Mouse (Mus musculus) midbrain, embryonic 14.5 days (tissue): Measurements from ENCODE around the gene AU018091. TPM values are rescaled to one million over a fixed set of nuclear protein-coding genes. Genes with fewer than 3 reads are reported as not detected.

Source experiments
- microRNA counts: library from miRNA; unstranded; fragments of <30 nt; microRNA quantifications from one replicate; lab custom pipeline; 2016
- microRNA-seq: library from miRNA; unstranded; fragments of <30 nt; microRNA quantifications from one replicate; pipeline ENCODE4, GENCODE M21; 2016
- polyA plus RNA-seq: library from polyadenylated mRNA; unstranded; fragments of >200 nt; fragmentation: Nextera tagmentation; extraction: Ambion mirVana; gene quantifications from 2 replicates; pipeline ENCODE4 v1.2.1, GENCODE M21; 2014

The AU018091 gene
- polyA plus RNA-seq, 1 experiment from 2014 or later: not detected

MicroRNAs within 50 kb of the gene (microRNA counts, 519-probe panel; counts per million panel counts)
- microRNA mmu-miR-290-3p (lab: Ali Mortazavi, UCI): not detected
- microRNA mmu-miR-290-5p (lab: Ali Mortazavi, UCI): not detected
- not detected for microRNA mmu-miR-291a-3p (lab: Ali Mortazavi, UCI)
- not detected for microRNA mmu-miR-291a-5p (lab: Ali Mortazavi, UCI)
- microRNA mmu-miR-292-5p (lab: Ali Mortazavi, UCI): not detected

Small RNAs within 50 kb of the gene (microRNA-seq; reads per million reads assigned to microRNA genes)
- gene Mir290a: not detected
- gene Mir290b: not detected
- 0.59 reads per million for gene Mir291a
- gene Mir292: not detected
- gene Mir292b: not detected

Other genes with a start within 250 kb of the AU018091 start
- not detected in 2 replicates for gene Nlrp12, start 80.5 kb upstream of the AU018091 start, polyA plus RNA-seq
- gene Myadm, start 119.9 kb upstream of the AU018091 start, polyA plus RNA-seq: 23.0 and 30.1 TPM in 2 replicates
- 1.3 and 1.6 TPM in 2 replicates for gene Prkcg, start 120.0 kb upstream of the AU018091 start, polyA plus RNA-seq
- 5.0 and 5.9 TPM in 2 replicates for gene Cacng7, start 163.8 kb upstream of the AU018091 start, polyA plus RNA-seq
- 12.5 and 12.8 TPM in 2 replicates for gene Cacng8, start 221.5 kb upstream of the AU018091 start, polyA plus RNA-seq